Mouse (Mus musculus) ES-E14 (cell line): ENCODE results near the gene Gm6993. TPM values are rescaled to one million over a fixed set of nuclear protein-coding genes. Genes with fewer than 3 reads are reported as not detected.

Source experiments
- DNase-seq: peaks from one replicate; pipeline ENCODE4 v3.0.0-alpha.2; 2013; ENCODE audit warnings: low read depth, low spot score
- H3K27ac ChIP-seq: 2 replicates; pipeline ENCODE4 v1.5.1; 2012; ENCODE audit warnings: low read depth, mild to moderate bottlenecking, low read length, moderate library complexity, mixed read lengths; ENCODE audit not compliant: poor library complexity, insufficient read depth, severe bottlenecking
- H3K36me3 ChIP-seq: 2 replicates; pipeline ENCODE4 v1.6.1; 2012; ENCODE audit warnings: mild to moderate bottlenecking, low read length, moderate library complexity, mixed read lengths; ENCODE audit not compliant: control insufficient read depth, poor library complexity, insufficient read depth, severe bottlenecking
- H3K4me1 ChIP-seq, 2 experiments: fragments of 150-350 bp in 1 of 2; sonication (generic) in 1 of 2; 2 replicates each; pipeline ENCODE4 v1.6.1; 2012; ENCODE audit warnings: low read length in 2 of 2, mild to moderate bottlenecking in 1 of 2, mixed read lengths in 1 of 2; ENCODE audit not compliant: control insufficient read depth in 2 of 2, insufficient read depth in 2 of 2, poor library complexity in 1 of 2
- H3K4me3 ChIP-seq, 2 experiments: fragments of 150-350 bp in 1 of 2; sonication (generic) in 1 of 2; 2 replicates each; pipeline ENCODE4 v1.5.1; 2012; ENCODE audit warnings: low read length in 2 of 2, low read depth in 1 of 2, mild to moderate bottlenecking in 1 of 2, mixed read lengths in 1 of 2; ENCODE audit not compliant: insufficient read depth in 1 of 2, poor library complexity in 1 of 2, severe bottlenecking in 1 of 2
- H3K9ac ChIP-seq: 2 replicates; pipeline ENCODE4 v1.6.1; 2012; ENCODE audit warnings: low read depth, mild to moderate bottlenecking, low read length, mixed read lengths; ENCODE audit not compliant: poor library complexity, insufficient read depth, severe bottlenecking
- H3K9me3 ChIP-seq: fragments of 150-350 bp; sonication (generic); 2 replicates; pipeline ENCODE4 v1.6.1; 2012; ENCODE audit warnings: low read depth, mild to moderate bottlenecking, low read length; ENCODE audit not compliant: control insufficient read depth, insufficient read depth
- CHD2 ChIP-seq: IDR thresholded peaks from 2 replicates; pipeline ENCODE4 v1.6.1; 2014; ENCODE audit warnings: mild to moderate bottlenecking, low read depth, low read length, inconsistent platforms
- HCFC1 ChIP-seq: IDR thresholded peaks from 2 replicates; pipeline ENCODE4 v1.6.1; 2012; ENCODE audit warnings: low read length, inconsistent platforms, borderline replicate concordance; ENCODE audit not compliant: insufficient read depth
- MAFK ChIP-seq: IDR thresholded peaks from 2 replicates; pipeline ENCODE4 v1.6.1; 2014; ENCODE audit warnings: mild to moderate bottlenecking, low read depth, low read length, inconsistent platforms; ENCODE audit not compliant: insufficient read depth
- ZC3H11A ChIP-seq: IDR thresholded peaks from 2 replicates; pipeline ENCODE4 v1.6.1; 2012; ENCODE audit warnings: low read depth, mild to moderate bottlenecking, inconsistent platforms, low read length, borderline replicate concordance
- ZNF384 ChIP-seq: IDR thresholded peaks from 2 replicates; pipeline ENCODE4 v1.6.1; 2012; ENCODE audit warnings: low read depth, low read length, inconsistent platforms
- in situ Hi-C, 2 experiments: fragments of 600-800 bp; cut with MboI; formaldehyde crosslinking; loops; one replicate each; pipeline ENCODE4 v1.15.1; 2025; ENCODE audit warnings: low sequenced_read_pairs in 2 of 2, inconsistent platforms in 1 of 2; ENCODE audit not compliant: unreplicated experiment in 2 of 2
- total RNA-seq: library from RNA; depleted of rRNA; stranded (reverse); fragments of 300-350 nt; gene quantifications from 2 replicates; pipeline ENCODE4 v1.2.3, GENCODE M21; 2012

Gm6993 gene
- total RNA-seq, 1 experiment = not detected

GRCm38 (mm10) chr12:31241595-31242342 is 1.2 kb downstream of the Gm6993 start:
- in situ Hi-C loops = no loop called here

GRCm38 (mm10) chr12:31244001-31244400 is 3.4 kb downstream of the Gm6993 start:
- H3K36me3 ChIP-seq = no peaks in the 10 kb centered on the region
- H3K27ac ChIP-seq = no peak overlapping the region
- no peak overlapping the region for H3K9ac ChIP-seq
- H3K4me3 ChIP-seq = no peak overlapping the region
- TF ChIP-seq ZC3H11A = no peak
- TF ChIP-seq ZNF384 = no peak
- no peak for TF ChIP-seq HCFC1
- no peak for TF ChIP-seq MAFK
- no peak for TF ChIP-seq CHD2
- H3K9me3 ChIP-seq = no peaks in the 10 kb centered on the region
- in situ Hi-C loops = no loop called here
- no peak for DNase-seq
- peaks cover 3 to 13% of the 10 kb centered on the region in 2 experiments; a peak in 2 of 4 replicates for H3K4me1 ChIP-seq

More at GRCm38 (mm10) chr12:31241595-31242342, 1.2 kb downstream of the Gm6993 start:
- Histone ChIP-seq H3K9me3 (no peaks in the 10 kb centered on the region), H3K9ac (no peak overlapping the region), H3K36me3 (no peaks in the 10 kb centered on the region), H3K4me3 (no peak overlapping the region), H3K27ac (no peak overlapping the region), H3K4me1 (peaks cover 3 to 13% of the 10 kb centered on the region in 2 experiments; a peak in 2 of 4 replicates)
- no peak for DNase-seq
- TF ChIP-seq HCFC1 = no peak
- no peak for TF ChIP-seq CHD2
- TF ChIP-seq ZNF384 = no peak
- no peak for TF ChIP-seq ZC3H11A
- no peak for TF ChIP-seq MAFK

GRCm38 (mm10) chr12:31244691-31245090 is 4.1 kb downstream of the Gm6993 start:
- no peak overlapping the region for H3K4me3 ChIP-seq
- DNase-seq = no peak
- H3K36me3 ChIP-seq = no peaks in the 10 kb centered on the region
- no peak overlapping the region for H3K9ac ChIP-seq
- H3K9me3 ChIP-seq = no peaks in the 10 kb centered on the region
- in situ Hi-C loops = no loop called here
- peaks cover under 1 to 14% of the 10 kb centered on the region in 2 experiments; a peak in 1 of 4 replicates for H3K4me1 ChIP-seq
- no peak for TF ChIP-seq HCFC1
- no peak for TF ChIP-seq CHD2
- no peak for TF ChIP-seq ZC3H11A
- TF ChIP-seq MAFK = no peak
- no peak for TF ChIP-seq ZNF384
- no peak overlapping the region for H3K27ac ChIP-seq

- Histone ChIP-seq H3K9ac (no peak overlapping the region), H3K36me3 (no peaks in the 10 kb centered on the region), H3K27ac (no peak overlapping the region), H3K4me1 (peaks cover 0 to 8% of the 10 kb centered on the region in 2 experiments; a peak in 2 of 4 replicates), H3K9me3 (no peaks in the 10 kb centered on the region), H3K4me3 (no peak overlapping the region)
- TF ChIP-seq MAFK = no peak
- TF ChIP-seq HCFC1 = no peak
- TF ChIP-seq ZNF384 = no peak
- TF ChIP-seq CHD2 = no peak
- TF ChIP-seq ZC3H11A = no peak
- in situ Hi-C loops = no loop called here
- DNase-seq = no peak
Measured at GRCm38 (mm10) chr12:31246153-31246552, 5.6 kb downstream of the Gm6993 start.

- Histone ChIP-seq H3K4me1 (peaks cover 0 to 8% of the 10 kb centered on the region in 2 experiments; a peak in 2 of 4 replicates), H3K9me3 (no peaks in the 10 kb centered on the region), H3K27ac (no peak overlapping the region), H3K36me3 (no peaks in the 10 kb centered on the region), H3K4me3 (no peak overlapping the region), H3K9ac (no peak overlapping the region)
- in situ Hi-C loops = no loop called here
- TF ChIP-seq MAFK (no peak), ZNF384 (no peak), HCFC1 (no peak)
- no peak for DNase-seq
Measured at GRCm38 (mm10) chr12:31246615-31247014, 6.0 kb downstream of the Gm6993 start.
